Mouse (Mus musculus) embryonic facial prominence, embryonic 13.5 days (tissue): Measurements from ENCODE around the gene Snrpb. TPM values are rescaled to one million over a fixed set of nuclear protein-coding genes. Genes with fewer than 3 reads are reported as not detected.

ENCODE experiments used
- ATAC-seq: fragments of 200-750 bp; cut with Nextera tagmentation; 2 replicates; pipeline ENCODE4 v1.8.0; 2017; ENCODE audit warnings: low read depth; ENCODE audit not compliant: insufficient number of reproducible peaks, insufficient read depth, low FRiP score, low TSS enrichment
- H3K27ac ChIP-seq: fragments of 300-500 bp; sonication (generic); 2 replicates; pipeline ENCODE4 v1.5.1; 2015; ENCODE audit warnings: moderate library complexity, mild to moderate bottlenecking, inconsistent platforms
- H3K27me3 ChIP-seq: fragments of 300-500 bp; sonication (generic); 2 replicates; pipeline ENCODE4 v1.6.1; 2015; ENCODE audit warnings: mild to moderate bottlenecking, inconsistent platforms
- H3K36me3 ChIP-seq: fragments of 300-500 bp; sonication (generic); 2 replicates; pipeline ENCODE4 v1.6.1; 2015; ENCODE audit warnings: mild to moderate bottlenecking, inconsistent platforms
- H3K4me1 ChIP-seq: fragments of 300-500 bp; sonication (generic); 2 replicates; pipeline ENCODE4 v1.6.1; 2015; ENCODE audit warnings: inconsistent platforms
- H3K4me2 ChIP-seq: fragments of 300-500 bp; sonication (generic); 2 replicates; pipeline ENCODE4 v1.6.1; 2015; ENCODE audit warnings: moderate library complexity, mild to moderate bottlenecking, inconsistent platforms
- H3K4me3 ChIP-seq: fragments of 300-500 bp; sonication (generic); 2 replicates; pipeline ENCODE4 v1.5.1; 2015; ENCODE audit warnings: mild to moderate bottlenecking, inconsistent platforms
- H3K9ac ChIP-seq: fragments of 300-500 bp; sonication (generic); 2 replicates; pipeline ENCODE4 v1.6.1; 2015; ENCODE audit warnings: mild to moderate bottlenecking, inconsistent platforms
- H3K9me3 ChIP-seq: fragments of 300-500 bp; sonication (generic); 2 replicates; pipeline ENCODE4 v1.6.1; 2016; ENCODE audit warnings: inconsistent platforms
- WGBS: fragments of 180-500 bp; shearing (Covaris S2); methylation state at CpG from one replicate; pipeline ENCODE4 v1.1.7; 2015; ENCODE audit warnings: mixed read lengths; 5-methylcytosine and 5-hydroxymethylcytosine counted together
- polyA plus RNA-seq: library from polyadenylated mRNA; unstranded; fragments of >200 nt; fragmentation: Nextera tagmentation; extraction: Ambion mirVana; gene quantifications from 2 replicates; pipeline ENCODE4 v1.2.1, GENCODE M21; 2015

Gene Snrpb
- 538 and 617 TPM in 2 replicates for polyA plus RNA-seq

GRCm38 (mm10) chr2:130178706-130179506 is at the start of gene Snrpb:
Gene Snrpb (minus strand): TSS chr2:130179403.
- Histone ChIP-seq H3K4me2 (peak within 1 kb of the TSS; percentile 80), H3K36me3 (peaks cover 32% of the 10 kb centered on the region), H3K9me3 (no peaks in the 10 kb centered on the region), H3K9ac (peak within 1 kb of the TSS; percentile 100), H3K4me3 (peak within 1 kb of the TSS; percentile 99), H3K4me1 (peaks cover 26% of the 10 kb centered on the region), H3K27ac (peak within 1 kb of the TSS; percentile 99), H3K27me3 (no peaks in the 10 kb centered on the region)
- ATAC-seq, result peak; percentile 82
- under 1% methylated on average over 81 of the region's 81 CpGs for WGBS

- H3K4me3 ChIP-seq, result no peak overlapping the region
- H3K27me3 ChIP-seq, result no peaks in the 10 kb centered on the region
- no peak overlapping the region for H3K27ac ChIP-seq
- H3K9ac ChIP-seq, result no peak overlapping the region
- H3K4me1 ChIP-seq, result no peaks in the 10 kb centered on the region
- no peaks in the 10 kb centered on the region for H3K36me3 ChIP-seq
- 73% methylated on average over 2 of the region's 2 CpGs for WGBS
- no peak for ATAC-seq
- no peaks in the 10 kb centered on the region for H3K9me3 ChIP-seq
- H3K4me2 ChIP-seq, result no peak overlapping the region
These were observed 32.4 kb upstream of the Snrpb start for GRCm38 (mm10) chr2:130211581-130211980.

DNA sequence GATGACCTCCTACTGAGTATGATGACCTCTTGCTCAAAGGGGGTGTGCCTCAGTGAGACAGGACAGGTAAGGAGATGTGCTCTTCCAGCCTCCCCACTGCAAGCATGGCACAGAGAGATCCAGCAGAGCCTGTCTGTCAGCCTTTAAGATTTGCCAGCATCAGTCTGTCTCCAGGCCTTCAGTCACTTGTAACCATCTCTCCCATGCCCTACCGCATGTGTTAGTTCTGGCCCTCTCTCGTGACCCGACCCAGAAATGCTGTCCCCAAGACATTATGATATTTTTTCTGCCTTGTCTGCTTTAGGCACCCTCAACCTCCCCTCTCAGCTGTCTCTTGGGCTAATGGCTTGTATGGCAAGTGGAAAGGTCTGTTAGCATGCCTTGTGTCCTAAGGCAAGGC is 30.4 kb upstream of the Snrpb start:
- no peak for ATAC-seq
- H3K27me3 ChIP-seq, result no peaks in the 10 kb centered on the region
- H3K4me3 ChIP-seq, result no peak overlapping the region
- H3K4me1 ChIP-seq, result no peaks in the 10 kb centered on the region
- H3K27ac ChIP-seq, result no peak overlapping the region
- 85% methylated on average over 3 of the region's 3 CpGs for WGBS
- no peaks in the 10 kb centered on the region for H3K36me3 ChIP-seq
- no peak overlapping the region for H3K4me2 ChIP-seq
- no peak overlapping the region for H3K9ac ChIP-seq
- no peaks in the 10 kb centered on the region for H3K9me3 ChIP-seq

- Histone ChIP-seq H3K4me3 (no peak overlapping the region), H3K9ac (no peak overlapping the region), H3K27ac (no peak overlapping the region), H3K36me3 (no peaks in the 10 kb centered on the region), H3K9me3 (no peaks in the 10 kb centered on the region), H3K4me1 (no peaks in the 10 kb centered on the region), H3K27me3 (no peaks in the 10 kb centered on the region), H3K4me2 (no peak overlapping the region)
- no peak for ATAC-seq
- 88% methylated on average over 3 of the region's 3 CpGs for WGBS
These were observed 28.8 kb upstream of the Snrpb start for GRCm38 (mm10) chr2:130207996-130208395.

DNA sequence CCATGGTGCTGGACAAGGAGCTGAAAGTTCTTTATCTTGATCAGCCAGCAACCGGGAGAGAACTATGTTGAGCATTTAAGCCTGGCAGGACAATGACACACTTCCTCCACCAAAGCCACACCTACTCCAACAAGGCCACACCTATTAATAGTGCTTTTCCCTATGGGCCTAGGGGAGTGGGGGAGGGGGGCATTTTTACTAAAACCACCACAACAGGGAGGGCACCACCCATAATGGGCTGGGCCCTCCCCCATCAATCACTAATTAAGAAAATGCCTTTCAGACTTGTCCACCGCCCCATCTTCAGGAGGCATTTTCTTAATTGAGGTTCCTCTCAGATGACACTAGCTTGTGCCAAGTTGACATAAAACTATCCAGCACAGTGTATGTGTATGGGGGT is 28.2 kb upstream of the Snrpb start:
- H3K9ac ChIP-seq, result no peak overlapping the region
- no peak overlapping the region for H3K4me2 ChIP-seq
- H3K36me3 ChIP-seq, result no peaks in the 10 kb centered on the region
- H3K4me3 ChIP-seq, result no peak overlapping the region
- no peaks in the 10 kb centered on the region for H3K27me3 ChIP-seq
- ATAC-seq, result no peak
- H3K27ac ChIP-seq, result no peak overlapping the region
- no peaks in the 10 kb centered on the region for H3K9me3 ChIP-seq
- H3K4me1 ChIP-seq, result no peaks in the 10 kb centered on the region
- 81% methylated on average over 2 of the region's 2 CpGs for WGBS

DNA sequence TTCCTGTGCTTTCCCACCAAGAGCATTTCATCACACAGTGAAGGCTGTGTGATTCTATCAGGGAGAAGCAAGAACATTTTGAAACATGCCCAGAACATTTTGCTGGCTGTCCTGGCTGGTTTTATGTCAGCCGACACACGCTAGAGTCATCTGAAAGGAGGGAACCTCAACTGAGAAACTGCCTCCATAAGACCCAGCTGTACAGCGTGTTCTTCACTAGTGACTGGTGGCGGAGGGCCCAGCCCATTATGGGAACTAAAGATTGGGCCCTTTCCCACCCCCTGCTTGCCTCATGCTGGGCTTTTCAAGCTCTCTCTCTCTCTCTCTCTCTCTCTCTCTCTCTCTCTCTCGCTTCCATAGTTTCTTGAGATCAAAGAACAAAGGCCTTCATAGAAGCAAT is 21.8 kb upstream of the Snrpb start:
- Histone ChIP-seq H3K36me3 (no peaks in the 10 kb centered on the region), H3K4me2 (no peak overlapping the region), H3K27ac (peak overlapping the region; percentile 28; the same call in 1 of the 2 replicates), H3K4me1 (no peaks in the 10 kb centered on the region), H3K4me3 (no peak overlapping the region), H3K9ac (no peak overlapping the region), H3K9me3 (0 out of 2 replicates have a peak, but pooled peaks cover 2% of the 10 kb centered on the region), H3K27me3 (no peaks in the 10 kb centered on the region)
- 63% methylated on average over 5 of the region's 5 CpGs for WGBS
- ATAC-seq, result no peak

DNA sequence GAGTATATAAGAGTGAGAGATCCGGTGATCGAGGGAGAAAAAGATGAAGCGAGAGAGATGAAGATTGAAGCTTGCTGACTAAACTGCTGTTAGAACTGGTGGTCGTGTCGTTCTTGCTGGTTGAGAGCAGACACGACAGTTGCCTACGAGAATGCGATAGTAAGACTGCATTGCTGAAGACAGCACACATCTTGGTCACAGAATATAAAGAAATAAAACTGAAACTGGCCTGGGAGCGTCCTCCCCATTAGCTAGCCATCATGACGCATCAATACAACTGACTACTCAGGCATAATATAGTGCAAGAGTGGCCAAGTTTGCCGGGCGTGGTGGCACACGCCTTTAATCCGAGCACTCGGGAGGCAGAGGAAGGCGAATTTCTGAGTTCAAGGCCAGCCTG is 15.7 kb upstream of the Snrpb start, which contains the start of gene Tmc2:
TSS of gene Tmc2 (plus strand) at position 301 of the 400 bp plus-strand sequence.
- H3K4me3 ChIP-seq, result no peak within 1 kb of the TSS
- WGBS, result 94% methylated on average over 16 of the region's 16 CpGs
- no peak within 1 kb of the TSS for H3K27ac ChIP-seq
- no peaks in the 10 kb centered on the region for H3K4me1 ChIP-seq
- ATAC-seq, result no peak
- no peaks in the 10 kb centered on the region for H3K36me3 ChIP-seq
- H3K9me3 ChIP-seq, result peaks cover 4% of the 10 kb centered on the region; the same call in 1 of the 2 replicates
- no peak within 1 kb of the TSS for H3K9ac ChIP-seq
- H3K27me3 ChIP-seq, result no peaks in the 10 kb centered on the region
- no peak within 1 kb of the TSS for H3K4me2 ChIP-seq

GRCm38 (mm10) chr2:130188391-130188790 is 9.2 kb upstream of the Snrpb start:
- H3K4me2 ChIP-seq, result no peak overlapping the region
- H3K4me3 ChIP-seq, result no peak overlapping the region
- H3K27me3 ChIP-seq, result no peaks in the 10 kb centered on the region
- no peak overlapping the region for H3K27ac ChIP-seq
- no peaks in the 10 kb centered on the region for H3K4me1 ChIP-seq
- WGBS, result 87% methylated on average over 12 of the region's 12 CpGs
- peaks cover 4% of the 10 kb centered on the region; the same call in 1 of the 2 replicates for H3K9me3 ChIP-seq
- H3K36me3 ChIP-seq, result no peaks in the 10 kb centered on the region
- H3K9ac ChIP-seq, result no peak overlapping the region
- ATAC-seq, result no peak

- Histone ChIP-seq H3K9ac (peak overlapping the region; percentile 100), H3K4me3 (peak overlapping the region; percentile 99), H3K9me3 (no peaks in the 10 kb centered on the region), H3K4me2 (peak overlapping the region; percentile 80), H3K27ac (peak overlapping the region; percentile 99), H3K27me3 (no peaks in the 10 kb centered on the region), H3K36me3 (peaks cover 25% of the 10 kb centered on the region), H3K4me1 (peaks cover 26% of the 10 kb centered on the region)
- WGBS, result 2% methylated on average over 15 of the region's 15 CpGs
- ATAC-seq, result peak; percentile 21; the same call in 1 of the 2 replicates
These were observed 360 bp upstream of the Snrpb start for GRCm38 (mm10) chr2:130179507-130180019.

GRCm38 (mm10) chr2:130178381-130178705 is 860 bp downstream of the Snrpb start:
- no peaks in the 10 kb centered on the region for H3K27me3 ChIP-seq
- no peaks in the 10 kb centered on the region for H3K9me3 ChIP-seq
- peak overlapping the region; percentile 99 for H3K27ac ChIP-seq
- peaks cover 37% of the 10 kb centered on the region for H3K36me3 ChIP-seq
- no peak for ATAC-seq
- H3K9ac ChIP-seq, result peak overlapping the region; percentile 100
- H3K4me1 ChIP-seq, result peaks cover 26% of the 10 kb centered on the region
- WGBS, result under 1% methylated on average over 11 of the region's 11 CpGs
- peak overlapping the region; percentile 99 for H3K4me3 ChIP-seq
- H3K4me2 ChIP-seq, result peak overlapping the region; percentile 80

DNA sequence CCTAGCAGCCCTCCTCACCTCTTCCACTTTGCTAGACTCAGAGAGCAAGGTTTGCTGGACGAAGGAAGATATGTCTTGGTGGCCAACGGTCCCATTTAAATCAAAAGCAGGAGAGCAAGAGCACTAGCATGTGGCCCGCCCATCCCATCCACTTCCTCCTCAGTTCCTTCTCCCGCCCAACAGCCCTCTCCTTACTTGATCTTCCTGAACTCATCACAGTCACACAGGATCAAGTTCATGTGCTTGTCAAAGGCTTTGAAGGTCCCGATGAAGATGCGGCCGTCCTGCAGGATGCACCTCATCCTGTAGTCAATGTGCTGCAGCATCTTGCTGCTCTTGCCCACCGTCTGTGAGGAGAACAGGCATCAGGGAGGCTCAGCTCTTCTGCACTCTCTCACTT is 2.4 kb downstream of the Snrpb start:
- H3K9ac ChIP-seq, result peak overlapping the region; percentile 100
- peak overlapping the region; percentile 80 for H3K4me2 ChIP-seq
- 65% methylated on average over 8 of the region's 8 CpGs for WGBS
- peaks cover 26% of the 10 kb centered on the region for H3K4me1 ChIP-seq
- no peak for ATAC-seq
- H3K4me3 ChIP-seq, result peak overlapping the region; percentile 99
- peaks cover 53% of the 10 kb centered on the region for H3K36me3 ChIP-seq
- H3K9me3 ChIP-seq, result no peaks in the 10 kb centered on the region
- no peak overlapping the region for H3K27ac ChIP-seq
- H3K27me3 ChIP-seq, result no peaks in the 10 kb centered on the region

DNA sequence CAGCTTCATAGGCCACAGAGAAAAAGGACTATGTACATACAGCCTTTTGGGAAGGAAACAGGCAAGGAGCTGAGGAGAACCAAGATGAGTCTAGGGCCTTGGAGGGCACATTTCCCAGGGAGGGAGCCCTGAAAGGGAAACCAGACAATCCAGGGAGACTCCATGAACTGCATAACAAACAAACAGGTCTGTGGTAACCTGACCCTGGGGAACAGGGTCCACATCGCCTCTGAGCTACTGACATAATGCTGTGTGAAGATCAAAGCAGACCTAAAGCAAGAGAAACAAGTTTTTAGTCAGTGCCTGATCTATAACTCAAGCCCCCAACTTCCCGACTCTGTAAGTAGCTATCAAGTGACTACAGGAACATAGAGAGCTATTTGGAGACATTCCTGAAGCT is 7.5 kb downstream of the Snrpb start:
- 50% methylated on average over 2 of the region's 2 CpGs for WGBS
- ATAC-seq, result no peak
- Histone ChIP-seq H3K4me3 (no peak overlapping the region), H3K9me3 (no peaks in the 10 kb centered on the region), H3K27me3 (no peaks in the 10 kb centered on the region), H3K4me2 (no peak overlapping the region), H3K27ac (no peak overlapping the region), H3K9ac (no peak overlapping the region), H3K36me3 (peaks cover 84% of the 10 kb centered on the region), H3K4me1 (peaks cover 5% of the 10 kb centered on the region)
